Mouse (Mus musculus) kidney, embryonic 16.5 days (tissue): ENCODE data around the gene Cd300ld3. TPM values are rescaled to one million over a fixed set of nuclear protein-coding genes. Genes with fewer than 3 reads are reported as not detected.

Experiments used
- ATAC-seq: fragments of 200-750 bp; cut with Nextera tagmentation; 2 replicates; pipeline ENCODE4 v1.8.0; 2017; ENCODE audit warnings: moderate TSS enrichment; ENCODE audit not compliant: low FRiP score, low TSS enrichment
- H3K27ac ChIP-seq: fragments of 300-500 bp; sonication (generic); 2 replicates; pipeline ENCODE4 v1.5.1; 2014; ENCODE audit warnings: low read length
- H3K27me3 ChIP-seq: fragments of 300-500 bp; sonication (generic); 2 replicates; pipeline ENCODE4 v1.6.1; 2014; ENCODE audit warnings: low read length, control low read depth, mixed read lengths; ENCODE audit not compliant: insufficient read depth
- H3K36me3 ChIP-seq: fragments of 300-500 bp; sonication (generic); 2 replicates; pipeline ENCODE4 v1.6.1; 2014; ENCODE audit warnings: low read length, control low read depth, mixed read lengths; ENCODE audit not compliant: insufficient read depth
- H3K4me1 ChIP-seq: fragments of 300-500 bp; sonication (generic); 2 replicates; pipeline ENCODE4 v1.6.1; 2014; ENCODE audit warnings: low read length, control low read depth, mixed read lengths; ENCODE audit not compliant: insufficient read depth
- H3K4me2 ChIP-seq: fragments of 300-500 bp; sonication (generic); replicated peaks from 2 replicates; pipeline ENCODE4 v1.6.1; 2014; ENCODE audit warnings: low read depth, low read length
- H3K4me3 ChIP-seq: fragments of 300-500 bp; sonication (generic); 2 replicates; pipeline ENCODE4 v1.5.1; 2014; ENCODE audit warnings: mild to moderate bottlenecking, low read length
- H3K9ac ChIP-seq: fragments of 300-500 bp; sonication (generic); replicated peaks from 2 replicates; pipeline ENCODE4 v1.6.1; 2014; ENCODE audit warnings: low read length
- H3K9me3 ChIP-seq: fragments of 300-500 bp; sonication (generic); 2 replicates; pipeline ENCODE4 v1.6.1; 2016; ENCODE audit warnings: low read length, control low read depth
- WGBS: fragments of 180-500 bp; shearing (Covaris S2); extraction: QIAGEN DNeasy Blood & Tissue Kit; methylation state at CpG from one replicate; pipeline ENCODE4 v1.1.7; 2014; 5-methylcytosine and 5-hydroxymethylcytosine counted together
- polyA plus RNA-seq: library from polyadenylated mRNA; unstranded; fragments of >200 nt; fragmentation: Nextera tagmentation; extraction: Ambion mirVana; gene quantifications from 2 replicates; pipeline ENCODE4 v1.2.1, GENCODE M21; 2015

The Cd300ld3 gene
- polyA plus RNA-seq, 1 experiment from 2014 or later: not detected

GRCm38 (mm10) chr11:115080886-115081285 is 32.7 kb upstream of the Cd300ld3 start:
- no peaks in the 10 kb centered on the region for H3K36me3 ChIP-seq
- no peak overlapping the region for H3K9ac ChIP-seq
- H3K4me3 ChIP-seq: no peak overlapping the region
- peaks cover 18% of the 10 kb centered on the region; the same call in 1 of the 2 replicates for H3K27me3 ChIP-seq
- no peaks in the 10 kb centered on the region for H3K4me1 ChIP-seq
- WGBS: 35% methylated on average over 13 of the region's 13 CpGs
- H3K27ac ChIP-seq: no peak overlapping the region
- ATAC-seq: no peak
- no peaks in the 10 kb centered on the region for H3K9me3 ChIP-seq
- no peak overlapping the region for H3K4me2 ChIP-seq

- Histone ChIP-seq H3K9ac (no peak overlapping the region), H3K9me3 (no peaks in the 10 kb centered on the region), H3K36me3 (no peaks in the 10 kb centered on the region), H3K27ac (no peak overlapping the region), H3K4me2 (no peak overlapping the region), H3K4me1 (no peaks in the 10 kb centered on the region), H3K27me3 (peaks cover 2% of the 10 kb centered on the region; the same call in 1 of the 2 replicates), H3K4me3 (no peak overlapping the region)
- WGBS: 88% methylated on average over 5 of the region's 5 CpGs
- ATAC-seq: no peak
Observed at GRCm38 (mm10) chr11:115078680-115079079, 30.5 kb upstream of the Cd300ld3 start.

- WGBS: 89% methylated on average over 1 of the region's 1 CpGs
Observed at GRCm38 (mm10) chr11:115077436-115077835, 29.2 kb upstream of the Cd300ld3 start.

GRCm38 (mm10) chr11:115075859-115076258 is 27.6 kb upstream of the Cd300ld3 start:
- Histone ChIP-seq H3K4me1 (peaks cover 12% of the 10 kb centered on the region), H3K4me3 (no peak overlapping the region), H3K27ac (no peak overlapping the region), H3K9me3 (no peaks in the 10 kb centered on the region), H3K36me3 (no peaks in the 10 kb centered on the region), H3K27me3 (no peaks in the 10 kb centered on the region), H3K9ac (no peak overlapping the region), H3K4me2 (no peak overlapping the region)
- WGBS: 49% methylated on average over 5 of the region's 5 CpGs
- ATAC-seq: no peak

More at GRCm38 (mm10) chr11:115077436-115077835, 29.2 kb upstream of the Cd300ld3 start:
- H3K9me3 ChIP-seq: no peaks in the 10 kb centered on the region
- H3K4me3 ChIP-seq: no peak overlapping the region
- H3K27ac ChIP-seq: no peak overlapping the region
- H3K9ac ChIP-seq: no peak overlapping the region
- H3K36me3 ChIP-seq: no peaks in the 10 kb centered on the region
- ATAC-seq: no peak
- no peaks in the 10 kb centered on the region for H3K27me3 ChIP-seq
- H3K4me1 ChIP-seq: no peaks in the 10 kb centered on the region
- no peak overlapping the region for H3K4me2 ChIP-seq

- Histone ChIP-seq H3K4me3 (no peak overlapping the region), H3K27me3 (no peaks in the 10 kb centered on the region), H3K4me2 (no peak overlapping the region), H3K36me3 (no peaks in the 10 kb centered on the region), H3K27ac (no peak overlapping the region), H3K9ac (no peak overlapping the region), H3K9me3 (no peaks in the 10 kb centered on the region), H3K4me1 (peaks cover 12% of the 10 kb centered on the region)
- ATAC-seq: no peak
- WGBS: 72% methylated on average over 7 of the region's 7 CpGs
Observed at GRCm38 (mm10) chr11:115075407-115075806, 27.2 kb upstream of the Cd300ld3 start.

- no peak overlapping the region for H3K4me3 ChIP-seq
- no peak overlapping the region for H3K27ac ChIP-seq
- no peak overlapping the region for H3K4me2 ChIP-seq
- no peak overlapping the region for H3K9ac ChIP-seq
- no peaks in the 10 kb centered on the region for H3K36me3 ChIP-seq
- WGBS: 72% methylated on average over 5 of the region's 5 CpGs
- no peaks in the 10 kb centered on the region for H3K27me3 ChIP-seq
- H3K4me1 ChIP-seq: peaks cover 12% of the 10 kb centered on the region
- no peaks in the 10 kb centered on the region for H3K9me3 ChIP-seq
- no peak for ATAC-seq
Observed at GRCm38 (mm10) chr11:115073002-115073401, 24.8 kb upstream of the Cd300ld3 start.

- H3K4me2 ChIP-seq: peak overlapping the region; percentile 42
- H3K27ac ChIP-seq: peak overlapping the region; percentile 67
- peak; percentile 84 for ATAC-seq
- no peaks in the 10 kb centered on the region for H3K9me3 ChIP-seq
- H3K4me1 ChIP-seq: peaks cover 12% of the 10 kb centered on the region
- H3K4me3 ChIP-seq: peak overlapping the region; percentile 11; the same call in 1 of the 2 replicates
- 8% methylated on average over 13 of the region's 14 CpGs for WGBS
- H3K9ac ChIP-seq: no peak overlapping the region
- H3K36me3 ChIP-seq: no peaks in the 10 kb centered on the region
- H3K27me3 ChIP-seq: no peaks in the 10 kb centered on the region
Observed at GRCm38 (mm10) chr11:115071631-115072294, 23.6 kb upstream of the Cd300ld3 start.

GRCm38 (mm10) chr11:115071015-115071551 is 22.9 kb upstream of the Cd300ld3 start:
- WGBS: 9% methylated on average over 9 of the region's 9 CpGs
- Histone ChIP-seq H3K9ac (no peak overlapping the region), H3K4me3 (peak overlapping the region; percentile 11; the same call in 1 of the 2 replicates), H3K4me1 (peaks cover 12% of the 10 kb centered on the region), H3K27ac (peak overlapping the region; percentile 67), H3K27me3 (no peaks in the 10 kb centered on the region), H3K36me3 (no peaks in the 10 kb centered on the region), H3K4me2 (peak overlapping the region; percentile 42), H3K9me3 (no peaks in the 10 kb centered on the region)
- no peak for ATAC-seq

- Histone ChIP-seq H3K9ac (no peak overlapping the region), H3K9me3 (no peaks in the 10 kb centered on the region), H3K36me3 (no peaks in the 10 kb centered on the region), H3K4me3 (no peak overlapping the region), H3K4me1 (peaks cover 7% of the 10 kb centered on the region), H3K27me3 (no peaks in the 10 kb centered on the region), H3K4me2 (no peak overlapping the region), H3K27ac (no peak overlapping the region)
- no peak for ATAC-seq
- WGBS: 69% methylated on average over 6 of the region's 6 CpGs
Observed at GRCm38 (mm10) chr11:115066768-115067167, 18.6 kb upstream of the Cd300ld3 start.

- 22% methylated on average over 5 of the region's 5 CpGs for WGBS
- H3K9me3 ChIP-seq: no peaks in the 10 kb centered on the region
- H3K9ac ChIP-seq: no peak within 1 kb of the TSS
- no peak within 1 kb of the TSS for H3K27ac ChIP-seq
- no peak for ATAC-seq
- no peak within 1 kb of the TSS for H3K4me3 ChIP-seq
- H3K4me2 ChIP-seq: no peak within 1 kb of the TSS
- H3K4me1 ChIP-seq: no peaks in the 10 kb centered on the region
- H3K36me3 ChIP-seq: no peaks in the 10 kb centered on the region
- no peaks in the 10 kb centered on the region for H3K27me3 ChIP-seq
Observed at GRCm38 (mm10) chr11:115062077-115062476, 13.9 kb upstream of the Cd300ld3 start, which contains the start of gene Cd300e. Cd300e (minus strand) TSS chr11:115062177.
